8 mouse cellular contexts compared by ENCODE assay signal in the genomic region with DNA sequence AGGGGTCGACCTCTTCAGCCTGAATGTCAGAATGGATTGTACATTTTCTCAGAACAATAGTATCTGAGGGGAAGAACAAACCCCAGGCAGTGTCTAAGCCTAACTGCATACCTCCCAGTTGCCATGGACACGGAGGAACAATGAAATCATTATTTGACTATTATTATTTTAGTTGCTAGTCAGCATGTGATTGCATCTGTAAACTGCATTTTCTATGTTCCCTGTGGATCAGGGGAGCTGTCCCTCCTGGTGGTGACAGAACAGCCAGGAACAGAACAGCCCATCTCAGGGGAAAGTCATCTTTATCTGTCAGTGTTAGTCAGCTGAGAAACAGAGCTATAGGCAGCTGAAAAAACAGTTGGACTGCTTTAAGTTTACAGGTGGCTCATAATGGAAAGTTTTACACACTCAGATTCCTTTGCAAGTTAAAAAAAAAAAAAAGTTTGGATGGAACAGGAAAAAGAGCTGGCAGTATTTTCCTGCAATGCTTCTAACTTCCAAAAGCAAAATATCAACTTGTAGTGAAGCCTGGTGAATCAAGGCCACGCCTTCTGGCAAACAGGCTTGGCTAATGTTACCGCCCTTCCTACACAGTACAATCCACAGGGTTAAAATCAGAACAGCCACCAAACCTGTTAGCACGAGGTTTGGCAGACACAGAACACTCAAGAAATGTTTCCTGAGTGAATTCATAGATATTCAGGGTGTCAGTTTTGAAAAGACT. TPM values are rescaled to one million over a fixed set of nuclear protein-coding genes. Genes with fewer than 3 reads are reported as not detected.
DNase-seq lines count a peak whose midpoint lies in the region; ATAC-seq and TF ChIP-seq lines count a peak whose summit lies in the region.

No protein-coding gene starts in this region.

- TF ChIP-seq POLR2A in MEL (IDR thresholded peaks at IDR 0.05; ENCODE audit: control insufficient read depth in 1 of 2, insufficient read depth in 1 of 2, low read depth in 1 of 2, low read length in 2 of 2, poor library complexity in 1 of 2) = no peak

- H3K4me2 ChIP-seq in forebrain, postnatal 0 days (ENCODE audit: low read depth) = no peak overlapping the region

- ATAC-seq in forebrain, postnatal 0 days = peak; percentile 40; the same call in 1 of the 2 replicates

- no peak for TF ChIP-seq RAD21 in MEL (IDR thresholded peaks at IDR 0.05; ENCODE audit: low read depth, low read length)

- H3K9ac ChIP-seq in MEL (ENCODE audit: control insufficient read depth, low read depth, low read length, poor library complexity, severe bottlenecking) = no peak overlapping the region
- H3K9ac ChIP-seq in forebrain, postnatal 0 days = no peak overlapping the region

- no peaks in the 10 kb centered on the region for H3K9me3 ChIP-seq in MEL (replicated peaks; ENCODE audit: insufficient read depth, low read length)
- H3K9me3 ChIP-seq in forebrain, postnatal 0 days (ENCODE audit: low read length) = no peaks in the 10 kb centered on the region

- H3K4me3 ChIP-seq in MEL (ENCODE audit: control insufficient read depth in 1 of 2, insufficient read depth in 1 of 2, low read depth in 2 of 2, low read length in 2 of 2) = no peak overlapping the region
- H3K4me3 ChIP-seq in forebrain, postnatal 0 days (ENCODE audit: low read depth, low read length) = no peak overlapping the region

- no peak for TF ChIP-seq EP300 in MEL (IDR thresholded peaks at IDR 0.05; ENCODE audit: low read depth in 1 of 2, low read length in 2 of 2)

- 15% methylated on average over 5 of the region's 5 CpGs for WGBS in forebrain, postnatal 0 days

- DNase-seq in gastrocnemius, adult 18-20 months (ENCODE audit: low spot score) = peak; percentile 45
- no peak for DNase-seq in gastrocnemius, postnatal 25 days
- DNase-seq in MEL (ENCODE audit: low read depth, low spot score) = no peak
- no peak for DNase-seq in forebrain, postnatal 0 days
- peak; percentile 6 for DNase-seq in lung, postnatal 25 days (ENCODE audit: low spot score)
- DNase-seq in ovary, postnatal 36 days (ENCODE audit: low spot score) = no peak
- DNase-seq in cerebellum, postnatal 14 days = no peak
- no peak for DNase-seq in spleen, adult 12 weeks (ENCODE audit: low spot score)

- no peak for TF ChIP-seq CTCF in MEL (IDR thresholded peaks at IDR 0.05 in 2 of 3, conservative IDR thresholded peaks at IDR 0.05 in 1 of 3; ENCODE audit: control insufficient read depth in 1 of 3, insufficient read depth in 1 of 3, low read depth in 2 of 3, low read length in 3 of 3, poor library complexity in 1 of 3, severe bottlenecking in 1 of 3)
- no peak for TF ChIP-seq CTCF in forebrain, postnatal 0 days (IDR thresholded peaks at IDR 0.05; ENCODE audit: low read depth)

- no peak overlapping the region for H3K27ac ChIP-seq in MEL (ENCODE audit: control insufficient read depth, low read depth, low read length)
- H3K27ac ChIP-seq in forebrain, postnatal 0 days (ENCODE audit: low read depth, low read length) = no peak overlapping the region

- H3K79me2 ChIP-seq in MEL (ENCODE audit: control insufficient read depth, insufficient read depth, low read length, poor library complexity) = peaks cover 2% of the 10 kb centered on the region; the same call in 1 of the 2 replicates

- no peaks in the 10 kb centered on the region for H3K27me3 ChIP-seq in MEL (ENCODE audit: control insufficient read depth in 1 of 2, insufficient read depth in 2 of 2, low read length in 2 of 2)
- no peaks in the 10 kb centered on the region for H3K27me3 ChIP-seq in forebrain, postnatal 0 days (ENCODE audit: insufficient read depth, low read length)

- peaks cover 5 to 7% of the 10 kb centered on the region in 2 experiments; a peak in 2 of 4 replicates for H3K4me1 ChIP-seq in MEL (ENCODE audit: control insufficient read depth in 1 of 2, insufficient read depth in 2 of 2, low read length in 2 of 2)
- no peaks in the 10 kb centered on the region for H3K4me1 ChIP-seq in forebrain, postnatal 0 days (ENCODE audit: insufficient read depth)

- peaks cover 0 to 11% of the 10 kb centered on the region in 2 experiments; a peak in 3 of 4 replicates for H3K36me3 ChIP-seq in MEL (ENCODE audit: control insufficient read depth in 1 of 2, insufficient read depth in 2 of 2, low read length in 2 of 2)
- no peaks in the 10 kb centered on the region for H3K36me3 ChIP-seq in forebrain, postnatal 0 days (ENCODE audit: insufficient read depth)

TF ChIP-seq in MEL, 35 proteins besides CTCF, POLR2A, EP300 and RAD21:
- peak; percentile 54 for TF ChIP-seq ETS1 (IDR thresholded peaks at IDR 0.05; ENCODE audit: low read depth, low read length)
- no peak for TF ChIP-seq NRF1 (IDR thresholded peaks at IDR 0.05; ENCODE audit: insufficient read depth, low read depth, low read length, poor library complexity, severe bottlenecking)
- peak; percentile 34; the same call in 1 of the 2 replicates for TF ChIP-seq SIN3A (IDR thresholded peaks at IDR 0.05; ENCODE audit: low read length)
- TF ChIP-seq MAFK (IDR thresholded peaks at IDR 0.05; ENCODE audit: borderline replicate concordance, low read depth, low read length) = no peak

RNA-seq across cellular contexts. Expression of gene Slc25a21, which starts 17.6 kb away (rescaled TPM):
- total RNA-seq in gastrocnemius, adult 18-20 months (2021) = under 1 TPM in 1 of 2 experiments, not detected in 1; 0.33 TPM
- under 1 TPM; 0.27 to 0.38 TPM for total RNA-seq in gastrocnemius, postnatal 25 days (2021)
- 11.7 and 18.3 TPM in 2 replicates for total RNA-seq in MEL (2012; rRNA removed)
- polyA plus RNA-seq in MEL (2012; ENCODE audit: insufficient read depth in 1 of 2, insufficient read length in 2 of 2, low read depth in 1 of 2, low replicate concordance in 2 of 2, missing spikeins in 1 of 2) = 10 to 100 TPM in 1 of 2 experiments, not detected in 1; 14.7 TPM
- total RNA-seq in forebrain, postnatal 0 days (2014; rRNA removed) = 0.19 TPM in 1 of 2 replicates, not detected in the other
- polyA plus RNA-seq in forebrain, postnatal 0 days (2015; fragmentation: Nextera tagmentation; extraction: Ambion mirVana) = 0.26 and 0.29 TPM in 2 replicates

RNA-seq across cellular contexts. Expression of gene Prps1l3, which starts 50.6 kb away (rescaled TPM):
- total RNA-seq in gastrocnemius, adult 18-20 months (2021) = 10 to 100 TPM; 26.0 to 28.1 TPM
- total RNA-seq in gastrocnemius, postnatal 25 days (2021) = 10 to 100 TPM; 20.3 to 22.6 TPM
- 70.7 and 81.2 TPM in 2 replicates for total RNA-seq in MEL (2012; rRNA removed)
- polyA plus RNA-seq in MEL (2012; ENCODE audit: insufficient read depth in 1 of 2, insufficient read length in 2 of 2, low read depth in 1 of 2, low replicate concordance in 2 of 2, missing spikeins in 1 of 2) = 10 to 100 TPM in 1 of 2 experiments, not detected in 1; 52.6 TPM
- total RNA-seq in forebrain, postnatal 0 days (2014; rRNA removed) = 25.3 and 27.9 TPM in 2 replicates
- polyA plus RNA-seq in forebrain, postnatal 0 days (2015; fragmentation: Nextera tagmentation; extraction: Ambion mirVana) = 12.3 and 15.7 TPM in 2 replicates

RNA-seq across cellular contexts. Expression of gene Mipol1, which starts 50.6 kb away (rescaled TPM):
- total RNA-seq in gastrocnemius, adult 18-20 months (2021) = 1 to 10 TPM; 3.1 to 4.0 TPM
- 1 to 10 TPM; 2.1 to 3.1 TPM for total RNA-seq in gastrocnemius, postnatal 25 days (2021)
- total RNA-seq in MEL (2012; rRNA removed) = 4.0 and 4.4 TPM in 2 replicates
- polyA plus RNA-seq in MEL (2012; ENCODE audit: insufficient read depth in 1 of 2, insufficient read length in 2 of 2, low read depth in 1 of 2, low replicate concordance in 2 of 2, missing spikeins in 1 of 2) = 1 to 10 TPM in 1 of 2 experiments, not detected in 1; 8.3 TPM
- 6.2 and 7.1 TPM in 2 replicates for total RNA-seq in forebrain, postnatal 0 days (2014; rRNA removed)
- 3.4 and 4.5 TPM in 2 replicates for polyA plus RNA-seq in forebrain, postnatal 0 days (2015; fragmentation: Nextera tagmentation; extraction: Ambion mirVana)

Comparison
In these comparisons a context has a peak if more than half of its experiments do, and no peak if none do; other contexts are left out.
1. DNase-seq: peak in gastrocnemius, adult 18-20 months (single experiment) and lung, postnatal 25 days (single experiment); none in gastrocnemius, postnatal 25 days (single experiment), MEL (single experiment), forebrain, postnatal 0 days (single experiment), ovary, postnatal 36 days (single experiment), cerebellum, postnatal 14 days (0 of 2) and spleen, adult 12 weeks (single experiment).